Mouse (Mus musculus) testis, adult 2 months (tissue): ENCODE results near the gene Tex48.

Source experiments
- CTCF ChIP-seq: fragments of 200-500 bp; IDR thresholded peaks from 2 replicates; pipeline ENCODE4 v1.5.1; 2012; ENCODE audit warnings: low read depth, mild to moderate bottlenecking, inconsistent platforms, low read length, moderate library complexity; ENCODE audit not compliant: control insufficient read depth, insufficient read depth, insufficient replicate concordance
- POLR2A ChIP-seq: fragments of 200-500 bp; IDR thresholded peaks from 2 replicates; pipeline ENCODE4 v1.6.1; 2012; ENCODE audit warnings: low read depth, mild to moderate bottlenecking, inconsistent platforms, low read length, moderate library complexity; ENCODE audit not compliant: control insufficient read depth

GRCm38 (mm10) chr4:63661857-63662256, 39.6 kb upstream of the Tex48 start:
- TF ChIP-seq CTCF = no peak
- no peak for TF ChIP-seq POLR2A
